In the genomic region with DNA sequence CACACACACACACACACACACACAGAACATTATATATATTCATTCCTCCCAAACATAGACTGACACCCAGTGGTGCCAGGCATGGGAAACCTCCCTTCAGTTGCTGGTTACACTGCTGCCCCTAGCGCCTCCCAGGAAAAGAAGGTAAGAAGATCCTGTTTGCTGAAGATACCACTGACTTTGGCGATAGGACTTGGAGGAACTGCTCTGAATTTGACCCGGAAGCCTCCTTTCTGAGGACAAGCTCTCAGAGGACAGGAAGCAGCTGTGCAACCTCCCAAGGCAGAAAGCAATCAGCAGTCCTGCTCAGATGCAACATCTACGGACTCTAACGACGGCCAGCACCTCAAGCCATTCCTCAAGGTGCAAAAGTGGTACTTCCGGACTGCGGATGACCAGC, we compare ENCODE assay signal across 18 mouse cellular contexts.
DNase-seq lines count a peak whose midpoint lies in the region; ATAC-seq and TF ChIP-seq lines count a peak whose summit lies in the region.
"Had no signal": no experiment of that assay in that cellular context is flagged by ENCODE, and none has a peak within 500 bp of the region (broad histone marks: within the 10 kb centered on the region; RNA-seq: fewer than 3 reads in every experiment).

No protein-coding gene starts in this region.

- no peak for TF ChIP-seq EP300 in heart, adult 2 months (IDR thresholded peaks at IDR 0.05; ENCODE audit: insufficient read depth, low read depth, low read length)
- 0 out of 2 replicates have a peak, but pooled peaks have one; percentile 8 for TF ChIP-seq EP300 in liver, postnatal 0 days (IDR thresholded peaks at IDR 0.05; ENCODE audit: low read depth)

- peaks cover 2% of the 10 kb centered on the region; the same call in 1 of the 2 replicates for H3K4me1 ChIP-seq in heart, adult 2 months (ENCODE audit: control insufficient read depth, insufficient read depth, low read length)
- H3K4me1 ChIP-seq in liver, postnatal 0 days (ENCODE audit: insufficient read depth), result no peaks in the 10 kb centered on the region

- no peak overlapping the region for H3K27ac ChIP-seq in heart, adult 2 months
- H3K27ac ChIP-seq in liver, postnatal 0 days (ENCODE audit: low read depth), result no peak overlapping the region
- H3K27ac ChIP-seq: embryonic facial prominence, embryonic 12.5 days; forebrain, embryonic 13.5 days; limb, embryonic 12.5 days had no signal

- no peaks in the 10 kb centered on the region for H3K27me3 ChIP-seq in heart, adult 2 months (ENCODE audit: control insufficient read depth, insufficient read depth, low read length)
- no peaks in the 10 kb centered on the region for H3K27me3 ChIP-seq in liver, postnatal 0 days (ENCODE audit: insufficient read depth, low read length)
- H3K27me3 ChIP-seq: embryonic facial prominence, embryonic 12.5 days; forebrain, embryonic 13.5 days; limb, embryonic 12.5 days; Patski had no signal

- H3K36me3 ChIP-seq in heart, adult 2 months (ENCODE audit: control insufficient read depth, insufficient read depth, low read length), result no peaks in the 10 kb centered on the region
- no peaks in the 10 kb centered on the region for H3K36me3 ChIP-seq in liver, postnatal 0 days (replicated peaks; ENCODE audit: insufficient read depth, low read length)
- H3K36me3 ChIP-seq: embryonic facial prominence, embryonic 12.5 days; limb, embryonic 12.5 days had no signal

- H3K9me3 ChIP-seq in liver, postnatal 0 days (ENCODE audit: low read length), result no peaks in the 10 kb centered on the region
- H3K9me3 ChIP-seq: embryonic facial prominence, embryonic 12.5 days; forebrain, embryonic 13.5 days; limb, embryonic 12.5 days had no signal

- 36% methylated on average over 8 of the region's 8 CpGs for WGBS in heart, adult 2 months
- 37% methylated on average over 8 of the region's 8 CpGs for WGBS in liver, postnatal 0 days (ENCODE audit: insufficient replicate concordance)

- no peak for DNase-seq in heart, adult 2 months
- no peak for DNase-seq in heart, postnatal 14 days
- peak; percentile 12 for DNase-seq in lung, postnatal 36 days
- DNase-seq in lung, postnatal 25 days (ENCODE audit: low spot score), result no peak
- no peak for DNase-seq in liver, postnatal 0 days
- peak; percentile 41 for DNase-seq in thymus, postnatal 25 days
- no peak for DNase-seq in yolk sac, embryonic 10.5 days (ENCODE audit: low spot score)
- DNase-seq in cerebellum, postnatal 25 days, result no peak
- DNase-seq: adrenal gland, postnatal 36 days; cerebellum, adult 8-10 months; layer of hippocampus, adult 9-11 months; retina, postnatal 1 day had no signal

- H3K9ac ChIP-seq in heart, adult 2 months (ENCODE audit: low read depth, low read length), result no peak overlapping the region
- no peak overlapping the region for H3K9ac ChIP-seq in liver, postnatal 0 days (replicated peaks)
- H3K9ac ChIP-seq: embryonic facial prominence, embryonic 12.5 days; forebrain, embryonic 13.5 days; limb, embryonic 12.5 days had no signal

- no peak for ATAC-seq in liver, postnatal 0 days
- ATAC-seq: forebrain, embryonic 13.5 days; hindbrain, embryonic 16.5 days; Patski had no signal

- H3K79me2 ChIP-seq in heart, adult 2 months (replicated peaks; ENCODE audit: control insufficient read depth, insufficient read depth, low read length), result no peaks in the 10 kb centered on the region

- H3K4me2 ChIP-seq in liver, postnatal 0 days (ENCODE audit: low read depth, low read length), result no peak overlapping the region
- H3K4me2 ChIP-seq: embryonic facial prominence, embryonic 12.5 days; forebrain, embryonic 13.5 days; limb, embryonic 12.5 days had no signal

- no peak for TF ChIP-seq POLR2A in heart, adult 2 months (IDR thresholded peaks at IDR 0.05; ENCODE audit: insufficient read depth, low read depth, low read length)

- peak; percentile 53 for TF ChIP-seq CTCF in heart, adult 2 months (IDR thresholded peaks at IDR 0.05)
- peak; percentile 45 for TF ChIP-seq CTCF in liver, postnatal 0 days (IDR thresholded peaks at IDR 0.05; ENCODE audit: low read depth)

- H3K4me3 ChIP-seq in heart, adult 2 months, result no peak overlapping the region
- no peak overlapping the region for H3K4me3 ChIP-seq in liver, postnatal 0 days (ENCODE audit: low read depth, low read length)
- H3K4me3 ChIP-seq: embryonic facial prominence, embryonic 12.5 days; forebrain, embryonic 13.5 days; limb, embryonic 12.5 days; myocyte had no signal

- intact Hi-C loops in heart, adult 2 months (cut with DNase I), result loop anchor here (5.0 kb wide), 1 partner anchor 659 kb away; no protein-coding TSS in a partner anchor
- intact Hi-C loops in heart, postnatal 14 days (cut with DNase I), result no loop called here

Comparison
In these comparisons a context has a peak if more than half of its experiments do, and no peak if none do; other contexts are left out.
1. DNase-seq: peak in lung, postnatal 36 days (single experiment) and thymus, postnatal 25 days (single experiment); none in heart, adult 2 months (0 of 2), heart, postnatal 14 days (0 of 2), lung, postnatal 25 days (single experiment), liver, postnatal 0 days (single experiment), yolk sac, embryonic 10.5 days (single experiment) and cerebellum, postnatal 25 days (0 of 2).